Mouse (Mus musculus) neutrophil, adult 5-6 weeks (primary cell): ENCODE data around the gene Aldoart2. TPM values are rescaled to one million over a fixed set of nuclear protein-coding genes. Genes with fewer than 3 reads are reported as not detected.
"Not testable (repeated sequence)": the region's sequence is repeated elsewhere in the genome, so short reads cannot be mapped to it uniquely, and the experiment has no call there.

Experiments used
- ATAC-seq: fragments of 151-379, 151-347 bp; 2 replicates; pipeline ENCODE4 v1.8.0; 2017; ENCODE audit warnings: mild to moderate bottlenecking, moderate TSS enrichment; ENCODE audit not compliant: insufficient number of reproducible peaks, poor library complexity, low FRiP score, severe bottlenecking; ENCODE audit errors: extremely low read depth
- total RNA-seq: library from RNA; stranded (forward); fragments of 200-1000 nt; gene quantifications from 2 replicates; pipeline ENCODE4 v1.2.3, GENCODE M21; 2017

Gene Aldoart2
- not detected in 2 replicates for total RNA-seq

GRCm38 (mm10) chr12:55565206-55565605 lies at the start of gene Aldoart2:
TSS of gene Aldoart2 (plus strand) at chr12:55565239.
- ATAC-seq, result no peak

- no peak for ATAC-seq
Measured at GRCm38 (mm10) chr12:55518061-55518738, 46.8 kb upstream of the Aldoart2 start.

DNA sequence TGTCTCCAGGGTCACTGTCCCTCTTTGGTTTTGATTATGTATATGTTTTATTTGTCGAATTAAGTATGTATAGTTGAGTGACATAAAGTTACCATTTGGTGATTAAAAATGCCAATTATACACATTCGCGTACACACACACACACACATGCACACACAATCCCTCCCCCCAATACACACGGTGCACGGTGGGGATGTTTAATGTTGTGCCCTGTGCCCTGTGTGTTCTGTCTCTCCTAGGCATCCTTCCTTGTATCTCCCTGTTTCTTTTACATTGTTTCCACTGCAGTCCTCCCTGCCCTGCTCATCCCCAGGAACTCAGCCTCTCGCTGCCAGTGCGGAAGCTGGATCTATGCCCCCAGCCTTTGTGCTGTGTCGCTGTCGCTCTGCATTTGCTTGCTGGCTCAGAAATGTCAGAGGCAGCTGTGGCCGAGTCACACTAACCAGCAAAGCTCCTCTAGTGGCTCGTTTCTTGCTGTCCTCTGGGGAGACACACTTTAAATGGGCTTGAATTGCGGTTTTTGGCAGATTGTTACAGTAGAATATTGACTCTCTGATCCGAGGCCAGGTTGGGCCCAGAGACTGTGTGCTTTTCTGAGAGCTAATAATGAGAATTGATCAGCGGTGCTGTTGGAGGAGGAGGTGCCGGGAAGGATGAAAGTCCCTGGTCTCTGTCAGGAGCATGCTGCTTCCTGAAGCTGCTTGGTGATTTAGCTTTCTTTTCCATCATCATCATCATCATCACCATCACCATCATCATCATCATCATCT lies 37.9 kb upstream of the Aldoart2 start:
- no peak for ATAC-seq

GRCm38 (mm10) chr12:55536537-55537135 lies 28.4 kb upstream of the Aldoart2 start:
- no peak for ATAC-seq

DNA sequence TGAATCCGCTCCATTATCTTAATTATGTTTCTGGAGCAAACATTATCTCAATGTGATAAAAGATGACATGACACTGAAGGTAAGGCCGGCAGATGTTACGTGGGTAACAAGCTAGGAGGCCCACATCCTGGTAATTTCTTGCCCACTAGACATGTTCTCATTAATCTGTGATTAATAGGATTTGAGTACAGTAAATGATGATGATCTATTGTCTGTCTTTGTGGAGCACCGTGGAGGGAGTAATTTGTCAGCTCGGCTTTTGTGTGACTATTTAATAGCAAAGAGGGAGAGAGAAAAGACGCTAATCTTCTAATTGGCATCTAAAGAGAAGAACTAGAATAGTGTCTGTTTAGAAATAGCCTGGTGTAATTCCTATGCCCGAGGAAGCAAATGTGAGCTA lies 27.3 kb upstream of the Aldoart2 start:
- no peak for ATAC-seq

DNA sequence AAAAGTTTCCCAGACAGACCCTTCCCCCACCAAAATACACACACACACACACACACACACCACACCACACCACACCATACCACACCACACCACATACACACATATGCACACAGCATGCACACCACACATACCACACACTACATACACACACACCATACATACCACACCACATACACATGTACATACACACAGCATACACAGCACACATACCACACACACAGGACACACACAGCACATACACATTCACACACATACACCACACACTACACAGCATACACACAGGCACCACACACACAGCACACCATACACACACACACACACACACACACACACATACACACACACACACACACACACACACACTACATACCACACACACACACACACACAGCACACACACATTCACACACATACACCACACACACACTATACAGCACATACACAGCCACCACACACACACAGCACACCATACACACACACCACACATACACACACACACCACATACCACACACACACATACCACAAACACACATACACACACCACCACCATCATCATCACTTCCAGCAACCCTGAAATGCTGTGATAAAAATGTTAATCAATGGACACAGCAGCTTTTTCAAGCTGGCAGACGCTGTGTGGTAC lies 26.6 kb upstream of the Aldoart2 start:
- 0 out of 2 replicates have a peak, but pooled peaks have one; percentile 26 for ATAC-seq

DNA sequence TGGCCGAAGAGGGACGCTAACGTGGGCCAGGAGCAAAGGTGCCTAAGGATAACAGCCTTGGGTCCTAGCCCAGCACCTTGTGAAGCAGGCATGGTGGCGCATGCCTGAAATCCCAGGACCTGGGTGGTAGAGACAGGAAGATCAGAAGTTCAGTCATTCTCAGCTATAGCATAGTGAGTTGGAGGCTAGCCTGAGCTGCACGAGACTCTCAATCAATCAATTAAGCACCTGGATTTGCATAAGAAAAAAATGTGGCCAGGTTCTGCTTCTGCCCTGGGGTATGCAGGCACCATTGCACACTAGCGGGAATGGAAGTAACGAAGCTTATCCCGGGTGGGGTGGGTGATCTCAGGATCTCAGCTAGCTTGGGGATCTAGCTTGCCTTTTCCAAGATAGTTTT lies 25.9 kb upstream of the Aldoart2 start:
- no peak for ATAC-seq

GRCm38 (mm10) chr12:55554901-55555300 lies 10.1 kb upstream of the Aldoart2 start:
- ATAC-seq, result not testable (repeated sequence)

DNA sequence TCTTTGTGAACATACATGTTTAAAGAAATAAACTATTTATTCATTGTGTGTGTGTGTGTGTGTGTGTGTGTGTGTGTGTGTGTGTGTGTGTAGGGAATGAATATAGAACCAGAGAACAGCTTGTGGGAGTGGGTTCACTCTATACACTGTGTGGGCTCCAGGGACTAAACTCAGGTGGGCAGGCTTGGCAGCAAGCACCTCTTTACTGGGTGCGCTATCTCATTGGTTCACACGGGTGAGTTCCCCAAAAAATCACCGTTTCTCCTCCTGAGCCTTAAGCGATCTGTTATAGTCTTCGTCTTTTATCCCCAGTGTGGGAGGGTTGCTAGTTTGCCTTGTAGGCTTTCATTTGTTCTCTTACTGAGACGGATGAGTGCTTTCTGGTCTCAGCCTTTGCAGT lies 7.2 kb upstream of the Aldoart2 start:
- ATAC-seq, result no peak

- no peak for ATAC-seq
Measured at GRCm38 (mm10) chr12:55559184-55559855, 5.7 kb upstream of the Aldoart2 start.

DNA sequence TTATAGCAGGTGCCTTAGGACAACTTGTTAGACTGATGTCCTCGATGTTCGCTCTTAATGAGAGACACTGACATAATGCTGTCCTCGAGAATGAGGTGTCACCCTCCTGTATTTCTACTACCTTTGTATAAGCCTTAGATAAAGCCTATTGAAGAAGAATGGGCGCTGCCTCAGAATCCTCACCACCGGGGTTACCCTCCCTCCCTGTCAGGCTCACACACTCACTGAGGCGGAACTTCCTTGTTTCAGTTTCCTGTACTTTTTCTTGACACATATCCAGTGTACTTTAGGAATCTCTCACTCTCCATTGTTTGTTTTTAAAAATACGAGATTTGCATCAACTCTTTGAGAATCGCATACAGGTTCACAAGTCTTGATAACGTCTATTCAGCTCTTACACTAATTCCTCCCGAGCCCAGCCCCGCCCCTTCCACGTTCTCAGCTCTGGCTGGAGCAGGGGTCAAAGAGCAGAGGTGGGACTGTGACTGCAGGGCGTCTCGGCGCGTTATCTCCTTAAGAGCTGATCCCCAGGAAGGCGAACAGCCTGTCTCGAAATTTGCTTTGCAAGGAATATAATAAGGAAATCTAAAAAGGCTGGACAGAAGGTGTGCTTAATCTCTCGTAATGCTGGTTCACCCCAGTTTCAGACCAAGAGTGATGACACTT lies 4.9 kb upstream of the Aldoart2 start:
- ATAC-seq, result 0 out of 2 replicates have a peak, but pooled peaks have one; percentile 23

DNA sequence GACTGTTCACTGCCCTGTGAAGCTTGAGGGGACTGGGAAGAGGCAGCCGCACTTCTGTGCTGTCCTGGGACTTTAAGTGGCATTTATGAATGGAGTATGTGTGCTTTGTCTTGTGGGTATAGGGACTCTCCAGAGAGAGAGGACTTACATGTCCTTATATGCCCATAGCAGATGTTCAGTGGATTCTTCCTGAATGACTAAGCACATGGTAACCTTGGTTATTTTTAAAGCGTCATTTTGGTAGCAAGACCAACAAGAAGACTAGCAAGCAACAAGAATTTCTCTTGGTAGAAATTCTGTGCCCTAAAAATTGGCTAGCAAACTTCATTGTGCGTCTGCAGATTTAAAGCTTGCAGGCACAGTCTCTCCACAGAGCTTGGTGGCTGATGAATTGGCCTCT lies 1.3 kb upstream of the Aldoart2 start:
- ATAC-seq, result no peak

DNA sequence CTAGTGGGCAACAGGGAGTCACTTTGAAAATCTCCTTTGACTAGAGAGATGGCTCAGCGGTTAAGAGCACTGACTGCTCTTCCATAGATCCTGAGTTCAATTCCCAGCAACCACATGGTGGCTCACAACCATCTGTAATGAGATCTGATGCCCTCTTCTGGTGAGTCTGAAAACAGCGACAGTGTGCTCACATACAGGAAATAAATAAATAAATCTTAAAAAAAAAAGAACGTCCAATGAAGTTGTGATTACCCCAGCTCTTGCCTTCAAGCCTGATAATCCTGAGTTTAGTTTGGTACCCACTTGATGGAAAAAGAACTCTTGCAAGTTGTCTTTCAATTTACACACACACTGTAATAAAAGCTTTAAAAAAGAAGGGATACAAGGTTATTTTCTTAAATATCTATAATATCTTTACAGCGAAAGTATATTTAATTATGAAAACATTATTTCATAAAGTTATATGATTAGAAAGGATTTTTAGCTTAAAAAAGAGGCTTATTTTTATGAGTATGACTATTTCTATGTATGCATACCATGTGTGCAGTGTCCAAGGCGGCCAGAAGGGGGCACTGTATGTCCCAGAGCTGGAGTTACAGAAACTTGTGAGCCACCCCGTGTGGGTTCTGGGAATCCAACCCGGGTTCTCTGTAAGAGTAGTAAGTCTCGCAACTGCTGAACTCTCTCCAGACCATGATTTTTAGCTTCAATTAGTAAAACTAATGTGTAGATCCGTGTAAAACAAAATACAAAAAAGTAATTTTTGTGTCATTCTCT lies 664 bp upstream of the Aldoart2 start:
- ATAC-seq, result no peak

DNA sequence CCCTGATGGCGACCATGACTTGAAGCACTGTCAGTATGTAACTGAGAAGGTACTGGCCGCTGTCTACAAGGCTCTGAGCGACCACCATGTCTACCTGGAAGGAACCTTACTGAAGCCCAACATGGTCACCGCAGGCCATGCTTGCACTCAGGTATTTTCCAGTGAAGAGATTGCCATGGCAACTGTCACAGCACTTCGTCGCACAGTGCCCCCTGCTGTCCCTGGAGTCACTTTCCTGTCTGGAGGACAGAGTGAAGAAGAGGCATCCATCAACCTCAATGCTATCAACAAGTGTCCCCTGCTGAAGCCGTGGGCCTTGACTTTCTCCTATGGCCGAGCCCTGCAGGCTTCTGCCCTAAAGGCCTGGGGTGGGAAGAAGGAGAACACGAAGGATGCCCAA lies 828 bp downstream of the Aldoart2 start:
- no peak for ATAC-seq

GRCm38 (mm10) chr12:55566837-55567236 lies 1.8 kb downstream of the Aldoart2 start:
- ATAC-seq, result no peak

DNA sequence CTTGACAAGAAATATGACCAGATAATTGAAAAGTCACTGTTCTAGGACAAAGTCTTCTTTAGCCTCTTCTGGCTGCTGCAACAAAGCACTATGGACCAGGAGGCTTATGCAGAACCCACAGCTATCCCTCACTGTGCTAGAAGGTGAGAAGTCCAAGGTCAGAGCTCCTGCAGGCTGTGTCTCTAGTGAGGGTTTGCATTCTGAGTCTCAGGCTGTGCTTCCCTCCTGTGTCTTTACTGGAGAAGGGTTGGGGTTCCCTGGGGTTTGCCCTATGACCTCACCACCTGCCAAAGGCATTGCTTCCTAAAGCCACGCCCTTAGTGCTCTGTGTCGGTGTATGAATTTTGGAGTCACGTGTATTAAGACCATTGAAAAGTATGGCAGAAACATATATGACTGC lies 3.4 kb downstream of the Aldoart2 start:
- ATAC-seq, result no peak

- no peak for ATAC-seq
Measured at GRCm38 (mm10) chr12:55569676-55570075, 4.6 kb downstream of the Aldoart2 start.

- ATAC-seq, result no peak
Measured at GRCm38 (mm10) chr12:55570646-55571045, 5.6 kb downstream of the Aldoart2 start.
